Mouse (Mus musculus) ES-E14 (cell line): ENCODE measurements around the gene Fam126b.

Source experiments
- CHD2 ChIP-seq: IDR thresholded peaks from 2 replicates; pipeline ENCODE4 v1.6.1; 2014; ENCODE audit warnings: mild to moderate bottlenecking, low read depth, low read length, inconsistent platforms
- HCFC1 ChIP-seq: IDR thresholded peaks from 2 replicates; pipeline ENCODE4 v1.6.1; 2012; ENCODE audit warnings: low read length, inconsistent platforms, borderline replicate concordance; ENCODE audit not compliant: insufficient read depth
- MAFK ChIP-seq: IDR thresholded peaks from 2 replicates; pipeline ENCODE4 v1.6.1; 2014; ENCODE audit warnings: mild to moderate bottlenecking, low read depth, low read length, inconsistent platforms; ENCODE audit not compliant: insufficient read depth
- ZC3H11A ChIP-seq: IDR thresholded peaks from 2 replicates; pipeline ENCODE4 v1.6.1; 2012; ENCODE audit warnings: low read depth, mild to moderate bottlenecking, inconsistent platforms, low read length, borderline replicate concordance

GRCm38 (mm10) chr1:58616176-58616575, 30.1 kb upstream of the Fam126b start:
- TF ChIP-seq CHD2 (no peak), HCFC1 (no peak), ZC3H11A (no peak), MAFK (no peak)
